In genomic region chr17:11910668-11911398, GRCm38 (mm10) we compare ENCODE assay signal across 25 mouse cellular contexts.
DNase-seq lines count a peak whose midpoint lies in the region; ATAC-seq and TF ChIP-seq lines count a peak whose summit lies in the region.
"Had no signal": no experiment of that assay in that cellular context is flagged by ENCODE, and none has a peak within 500 bp of the region (broad histone marks: within the 10 kb centered on the region; RNA-seq: fewer than 3 reads in every experiment).

No protein-coding gene starts in this region.

- TF ChIP-seq CTCF in layer of hippocampus, adult 2 months (conservative IDR thresholded peaks at IDR 0.05) = peak; percentile 30
- TF ChIP-seq CTCF in brain, embryonic 14.5 days (IDR thresholded peaks at IDR 0.05; ENCODE audit: borderline replicate concordance, extremely low read depth, insufficient read depth, insufficient read length) = no peak

- H3K4me1 ChIP-seq in forebrain, embryonic 13.5 days = peaks cover 16% of the 10 kb centered on the region
- 0 out of 2 replicates have a peak, but pooled peaks cover 2% of the 10 kb centered on the region for H3K4me1 ChIP-seq in forebrain, embryonic 11.5 days (replicated peaks; ENCODE audit: control insufficient read depth, insufficient read depth, low read length)
- H3K4me1 ChIP-seq: intestine, embryonic 15.5 days; liver, embryonic 15.5 days; megakaryocyte, embryonic 14.5 days had no signal

- DNase-seq in forebrain, embryonic 11.5 days (ENCODE audit: low spot score) = no peak
- peak in 1 of 2 experiments; percentile 36 for DNase-seq in layer of hippocampus, adult 2 months (ENCODE audit: low spot score in 2 of 2)
- DNase-seq in layer of hippocampus, adult 9-10 months (ENCODE audit: low spot score) = no peak
- DNase-seq in brain, embryonic 14.5 days (ENCODE audit: low read depth) = peak; percentile 88
- peak; percentile 19 to 31 for DNase-seq in layer of hippocampus, postnatal 36 days
- DNase-seq in neural tube, embryonic 10.5 days (ENCODE audit: extremely low spot score, low spot score) = no peak
- no peak for DNase-seq in left cerebral cortex, adult 11 months (ENCODE audit: low spot score)
- DNase-seq: adrenal gland, postnatal 10 days; cerebellum, adult 8-10 months; heart, postnatal 4 days; kidney, adult 9 months; kidney, postnatal 14 days; lung, postnatal 36 days; midbrain, embryonic 14.5 days; thymus, adult 2 months; thymus, postnatal 4 days had no signal

- 64% methylated on average over 8 of the region's 8 CpGs for WGBS in forebrain, embryonic 13.5 days
- WGBS in forebrain, embryonic 11.5 days = 76% methylated on average over 8 of the region's 8 CpGs

- peaks cover 9% of the 10 kb centered on the region for H3K27me3 ChIP-seq in forebrain, embryonic 13.5 days
- H3K27me3 ChIP-seq in forebrain, embryonic 11.5 days (ENCODE audit: control insufficient read depth, insufficient read depth, low read length) = peaks cover 2% of the 10 kb centered on the region; the same call in 1 of the 2 replicates
- H3K27me3 ChIP-seq: hindbrain, embryonic 15.5 days had no signal

- no peaks in the 10 kb centered on the region for H3K36me3 ChIP-seq in forebrain, embryonic 13.5 days (ENCODE audit: poor library complexity, severe bottlenecking)
- no peaks in the 10 kb centered on the region for H3K36me3 ChIP-seq in forebrain, embryonic 11.5 days (ENCODE audit: control insufficient read depth, insufficient read depth, low read length)
- H3K36me3 ChIP-seq: hindbrain, embryonic 15.5 days; intestine, embryonic 15.5 days; limb, embryonic 15.5 days; liver, embryonic 15.5 days; lung, embryonic 15.5 days; neural tube, embryonic 13.5 days had no signal

- H3K9me3 ChIP-seq in forebrain, embryonic 13.5 days (replicated peaks) = no peaks in the 10 kb centered on the region
- no peaks in the 10 kb centered on the region for H3K9me3 ChIP-seq in forebrain, embryonic 11.5 days (ENCODE audit: control insufficient read depth, low read length)
- H3K9me3 ChIP-seq: hindbrain, embryonic 15.5 days; intestine, embryonic 15.5 days; limb, embryonic 15.5 days; liver, embryonic 15.5 days; lung, embryonic 15.5 days; neural tube, embryonic 13.5 days had no signal

- ATAC-seq in forebrain, embryonic 13.5 days = peak; percentile 81
- ATAC-seq in forebrain, embryonic 11.5 days (replicated peaks; ENCODE audit: low FRiP score) = no peak
- ATAC-seq: intestine, embryonic 15.5 days had no signal

- no peak overlapping the region for H3K4me2 ChIP-seq in forebrain, embryonic 13.5 days
- no peak overlapping the region for H3K4me2 ChIP-seq in forebrain, embryonic 11.5 days (ENCODE audit: low read depth, low read length, severe bottlenecking)
- H3K4me2 ChIP-seq: hindbrain, embryonic 15.5 days; intestine, embryonic 15.5 days; limb, embryonic 15.5 days; liver, embryonic 15.5 days; lung, embryonic 15.5 days; neural tube, embryonic 13.5 days had no signal

- TF ChIP-seq POLR2A in brain, embryonic 14.5 days (IDR thresholded peaks at IDR 0.05; ENCODE audit: borderline replicate concordance, extremely low read depth, insufficient read depth, insufficient read length, poor library complexity, severe bottlenecking) = no peak

- H3K4me3 ChIP-seq in forebrain, embryonic 13.5 days = no peak overlapping the region
- no peak overlapping the region for H3K4me3 ChIP-seq in forebrain, embryonic 11.5 days (ENCODE audit: low read depth, low read length)
- H3K4me3 ChIP-seq in layer of hippocampus, adult 2 months = no peak overlapping the region
- H3K4me3 ChIP-seq: hindbrain, embryonic 15.5 days; intestine, embryonic 15.5 days; limb, embryonic 15.5 days; liver, embryonic 15.5 days; lung, embryonic 15.5 days; megakaryocyte, embryonic 14.5 days; neural tube, embryonic 13.5 days had no signal

- no peak overlapping the region for H3K9ac ChIP-seq in forebrain, embryonic 13.5 days
- no peak overlapping the region for H3K9ac ChIP-seq in forebrain, embryonic 11.5 days (ENCODE audit: low read length)
- H3K9ac ChIP-seq: hindbrain, embryonic 15.5 days; intestine, embryonic 15.5 days; limb, embryonic 15.5 days; liver, embryonic 15.5 days; lung, embryonic 15.5 days; neural tube, embryonic 13.5 days had no signal

- peak overlapping the region; percentile 51 for H3K27ac ChIP-seq in forebrain, embryonic 13.5 days
- H3K27ac ChIP-seq in forebrain, embryonic 11.5 days (ENCODE audit: low read depth, low read length) = no peak overlapping the region
- H3K27ac ChIP-seq in layer of hippocampus, adult 2 months = peak overlapping the region; percentile 81
- H3K27ac ChIP-seq: hindbrain, embryonic 15.5 days; intestine, embryonic 15.5 days; limb, embryonic 15.5 days; liver, embryonic 15.5 days; lung, embryonic 15.5 days; neural tube, embryonic 13.5 days; stomach, postnatal 0 days had no signal

Comparison
In these comparisons a context has a peak if more than half of its experiments do, and no peak if none do; other contexts are left out.
1. DNase-seq: peak in brain, embryonic 14.5 days (single experiment) and layer of hippocampus, postnatal 36 days (2 of 2); none in forebrain, embryonic 11.5 days (single experiment), layer of hippocampus, adult 9-10 months (single experiment), neural tube, embryonic 10.5 days (single experiment) and left cerebral cortex, adult 11 months (single experiment).